Mouse (Mus musculus) B cell, adult 67 days (primary cell): Measurements from ENCODE around the gene Shb. TPM values are rescaled to one million over a fixed set of nuclear protein-coding genes. Genes with fewer than 3 reads are reported as not detected.

ENCODE experiments used
- total RNA-seq, 2 experiments: library from RNA; stranded (reverse); gene quantifications; 4 replicates each; pipeline ENCODE4 v1.2.4; 2023

Gene Shb
- total RNA-seq = 1 to 10 TPM; 1.5 to 2.7 TPM

DNA sequence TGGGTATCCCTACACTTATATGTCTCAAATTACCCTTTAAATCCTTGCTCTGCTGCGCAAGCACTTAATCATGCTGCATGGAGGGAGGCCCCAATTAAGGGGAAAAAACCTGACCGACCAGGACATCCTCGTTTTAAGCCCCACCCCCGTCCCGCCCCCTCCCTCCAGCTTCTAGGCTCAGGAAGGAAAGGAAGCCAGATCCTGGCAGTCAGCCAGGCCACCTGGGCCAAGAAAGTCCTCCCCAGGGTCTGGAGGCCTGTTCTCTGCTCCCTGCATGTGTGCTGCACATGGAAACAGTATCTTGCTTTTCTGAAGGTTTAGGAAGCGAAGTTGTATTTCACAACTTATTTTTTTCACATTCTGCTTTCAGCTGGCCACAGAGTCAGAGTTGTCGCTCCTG lies at the start of gene Shb:
Shb (minus strand) TSS at position 96 of the 400 bp plus-strand sequence.

DNA sequence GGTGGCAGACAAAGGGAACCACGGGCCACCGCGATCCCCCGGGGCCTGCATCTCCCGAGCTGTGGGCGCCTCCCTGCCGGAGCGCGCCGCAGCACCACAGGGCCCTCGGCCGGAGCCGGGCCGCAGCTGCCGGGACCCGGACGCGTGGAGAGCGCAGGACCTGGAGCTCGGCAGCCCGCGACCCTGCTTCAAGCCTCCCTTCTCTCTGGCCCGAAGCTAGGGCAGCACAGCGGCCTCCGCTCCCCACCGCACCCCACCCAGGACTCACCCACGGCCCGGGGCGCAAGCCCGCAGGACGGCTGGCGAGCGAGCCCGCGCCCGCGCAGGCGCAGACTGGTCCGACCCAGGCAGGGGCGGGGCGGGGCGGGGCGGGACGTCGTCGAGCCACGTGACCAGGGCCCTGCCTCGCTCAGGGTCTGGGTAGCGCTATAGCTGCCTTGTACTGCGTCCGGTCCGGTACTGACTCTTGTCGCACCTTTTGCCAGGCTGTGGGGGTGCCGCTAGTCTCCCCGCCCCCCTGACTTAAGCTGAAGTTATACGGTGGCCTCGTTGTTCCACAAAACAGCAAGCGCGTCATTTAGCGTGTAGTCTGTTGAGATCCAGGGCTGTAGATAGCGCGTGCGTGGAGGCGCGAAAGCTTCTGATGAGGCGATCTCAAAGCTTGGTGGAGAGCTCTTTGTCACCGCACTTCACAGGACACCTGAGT lies 123.7 kb downstream of the Shb start, which contains the start of gene Slc25a51:
Slc25a51 (minus strand) TSS at position 340 of the 706 bp plus-strand sequence.

Other genes with a start within 250 kb of the Shb start
- gene Trmt10b, start 235.3 kb downstream of the Shb start, total RNA-seq = 1 to 10 TPM; 7.7 to 8.5 TPM
- 10 to 100 TPM; 20.8 to 23.4 TPM for gene Dcaf10, start 190.4 kb downstream of the Shb start, total RNA-seq
- 10 to 100 TPM; 40.0 to 48.8 TPM for gene Exosc3, start 189.7 kb downstream of the Shb start, total RNA-seq
- 10 to 100 TPM; 57.3 to 78.2 TPM for gene Slc25a51, start 123.7 kb downstream of the Shb start, total RNA-seq